Mouse (Mus musculus): ENCODE measurements around the gene Krcc1.

GRCm38 (mm10) chr6:71322491-71322921, 51.0 kb downstream of the Krcc1 start, which contains the start of gene Cd8b1:
- TF ChIP-seq POLR2A (IDR thresholded peaks at IDR 0.05; ENCODE audit: low read depth, low read length) = peak; percentile 19
- no peak for TF ChIP-seq CTCF (IDR thresholded peaks at IDR 0.05; ENCODE audit: extremely low read depth, insufficient read depth, insufficient read length, insufficient replicate concordance)
